Mouse (Mus musculus) urinary bladder, postnatal 10 days (tissue): Measurements from ENCODE around the gene Eif5b.
"Not testable (repeated sequence)": the region's sequence is repeated elsewhere in the genome, so short reads cannot be mapped to it uniquely, and the experiment has no call there.

ENCODE experiments used
- DNase-seq: peaks from one replicate; pipeline ENCODE4 v3.0.0; 2022; ENCODE audit warnings: low spot score

Eif5b gene

GRCm38 (mm10) chr1:38006741-38007140 lies 8.9 kb downstream of the Eif5b start:
- no peak for DNase-seq

- no peak for DNase-seq
These were observed 13.8 kb downstream of the Eif5b start for GRCm38 (mm10) chr1:38011647-38012046.

DNA sequence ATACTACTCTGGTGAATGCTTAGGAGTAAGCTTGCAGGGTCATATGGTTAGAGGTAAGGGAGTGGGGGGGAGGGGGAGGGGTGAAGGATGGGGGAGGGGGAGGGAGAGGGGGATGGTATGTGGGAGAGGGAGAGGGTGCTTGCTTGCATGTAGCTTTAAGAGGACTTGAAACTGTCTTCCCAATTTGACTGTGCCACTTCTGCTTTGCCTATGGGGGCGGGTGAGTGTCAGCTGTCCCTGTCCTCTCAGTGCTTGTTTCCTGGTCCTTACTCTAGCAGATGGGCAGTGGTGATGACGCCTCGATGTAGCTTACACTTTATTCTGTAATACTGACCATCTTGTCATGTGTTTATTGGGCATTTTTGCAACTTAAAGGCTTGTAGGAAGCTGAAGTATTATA lies 14.3 kb downstream of the Eif5b start:
- DNase-seq, result no peak

- DNase-seq, result no peak
These were observed 14.7 kb downstream of the Eif5b start for GRCm38 (mm10) chr1:38012509-38012908.

DNA sequence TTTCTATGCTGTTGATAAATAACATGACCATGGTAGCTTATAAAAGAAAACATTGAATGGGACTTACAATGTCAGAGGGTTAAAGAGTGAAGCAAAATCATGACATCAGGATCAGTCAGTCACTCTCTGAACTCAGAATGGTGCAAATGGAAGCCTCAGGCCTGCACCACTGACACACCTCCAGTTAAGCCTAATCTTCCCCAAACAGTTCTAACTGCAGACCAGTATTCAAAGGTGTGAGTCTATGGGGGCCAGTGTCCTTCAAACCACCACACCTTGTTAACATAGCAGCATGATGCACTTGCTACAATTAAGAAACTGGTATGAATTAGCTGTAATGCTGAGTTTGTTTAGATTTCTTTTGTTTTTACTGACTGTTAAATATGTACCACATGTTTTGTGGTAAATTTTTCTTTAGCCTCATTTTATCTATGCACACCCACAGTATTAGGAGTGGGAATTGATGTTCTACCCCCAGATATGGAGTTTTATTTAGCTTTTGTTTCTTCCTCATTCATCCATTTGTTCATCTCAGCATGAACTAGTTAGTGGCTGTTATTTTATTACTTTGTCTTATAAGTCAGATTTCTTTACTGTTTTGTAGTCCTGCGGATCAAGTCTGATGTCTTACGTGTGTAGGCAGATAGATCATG lies 16.9 kb downstream of the Eif5b start:
- DNase-seq, result no peak

GRCm38 (mm10) chr1:38027301-38027700 lies 29.5 kb downstream of the Eif5b start:
- DNase-seq, result no peak

- no peak for DNase-seq
These were observed 33.6 kb downstream of the Eif5b start for GRCm38 (mm10) chr1:38031391-38031790.

GRCm38 (mm10) chr1:38035521-38035920 lies 37.7 kb downstream of the Eif5b start:
- DNase-seq, result no peak

GRCm38 (mm10) chr1:38037375-38037774 lies 39.6 kb downstream of the Eif5b start:
- no peak for DNase-seq

DNA sequence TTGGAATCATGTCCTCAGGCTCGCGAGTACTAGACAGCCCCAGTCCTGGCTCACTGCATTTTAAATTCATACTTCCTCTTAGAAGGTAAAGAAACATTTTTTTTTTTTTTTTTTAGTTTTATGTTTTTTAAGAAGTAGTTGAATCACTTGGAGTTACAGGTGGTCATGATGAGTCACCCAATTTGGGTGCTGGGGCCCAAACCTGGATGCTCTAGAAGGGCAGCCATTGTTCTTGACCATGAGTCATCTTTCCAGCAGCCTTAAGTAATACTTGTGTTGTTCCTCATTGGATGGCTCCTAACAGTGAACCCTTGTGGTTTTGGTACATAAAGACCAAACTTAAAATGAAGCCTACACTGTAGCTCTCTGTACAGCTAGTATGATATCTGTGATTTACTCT lies 41.1 kb downstream of the Eif5b start:
- DNase-seq, result no peak

GRCm38 (mm10) chr1:38048121-38048520 lies 50.3 kb downstream of the Eif5b start:
- DNase-seq, result no peak

GRCm38 (mm10) chr1:38049562-38049961 lies 51.8 kb downstream of the Eif5b start:
- DNase-seq, result no peak

DNA sequence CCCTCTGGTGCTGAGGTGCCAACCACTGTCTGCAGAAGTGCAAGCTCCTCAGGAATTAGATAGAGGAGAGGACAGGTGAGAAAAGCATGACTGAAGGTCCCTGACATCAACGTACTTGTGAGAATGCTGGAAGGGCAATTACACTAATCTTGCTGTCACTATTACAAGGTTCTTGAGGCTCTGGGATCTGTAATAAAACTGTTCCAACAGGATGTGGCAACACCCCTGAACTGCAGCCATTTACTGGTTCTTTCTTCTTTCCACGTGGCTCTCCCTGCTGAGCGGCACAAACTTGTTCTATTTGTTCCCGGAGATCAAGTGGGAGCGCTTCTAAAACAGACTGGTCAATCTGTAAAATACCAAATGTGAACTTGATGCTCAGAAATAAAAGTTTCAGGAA lies 57.4 kb downstream of the Eif5b start:
- no peak for DNase-seq

DNA sequence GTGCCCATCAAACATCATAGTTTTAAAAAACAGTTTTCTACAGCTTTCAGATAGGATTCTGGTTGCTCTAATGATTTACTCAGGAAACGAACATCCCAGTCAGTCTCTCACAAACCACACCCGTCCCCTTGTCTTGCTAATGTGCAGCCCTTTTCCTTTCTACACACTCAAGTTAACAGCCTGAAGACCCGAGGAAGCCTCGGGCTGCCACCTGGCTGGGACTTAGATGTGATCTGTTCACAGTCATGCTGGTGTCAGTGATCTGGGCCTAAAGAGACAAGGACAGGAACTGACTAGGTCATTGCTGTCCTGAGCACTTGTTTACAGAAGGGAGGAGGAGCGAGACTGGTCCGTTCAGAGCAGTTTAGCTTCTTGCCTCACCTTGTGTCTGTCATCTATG lies 60.6 kb downstream of the Eif5b start:
- no peak for DNase-seq

DNA sequence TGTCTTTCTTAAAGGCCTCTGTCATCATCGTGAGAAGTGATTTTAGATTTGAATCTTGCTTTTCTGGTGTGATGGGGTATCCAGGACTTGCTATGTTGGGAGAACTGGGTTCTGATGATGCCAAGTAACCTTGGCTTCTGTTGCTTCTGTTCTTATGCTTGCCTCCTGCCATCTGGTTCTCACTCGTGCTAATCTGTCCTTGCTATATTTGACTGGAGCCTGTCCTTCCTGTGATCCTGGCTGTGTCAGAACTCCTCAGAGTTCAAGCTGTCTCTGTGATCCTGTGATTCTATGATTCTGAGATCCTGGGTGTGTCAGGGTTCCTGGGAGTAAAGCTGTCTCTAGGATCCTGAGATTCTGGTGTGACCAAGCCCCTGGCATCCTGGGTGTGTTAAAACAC lies 64.3 kb downstream of the Eif5b start:
- DNase-seq, result not testable (repeated sequence)

DNA sequence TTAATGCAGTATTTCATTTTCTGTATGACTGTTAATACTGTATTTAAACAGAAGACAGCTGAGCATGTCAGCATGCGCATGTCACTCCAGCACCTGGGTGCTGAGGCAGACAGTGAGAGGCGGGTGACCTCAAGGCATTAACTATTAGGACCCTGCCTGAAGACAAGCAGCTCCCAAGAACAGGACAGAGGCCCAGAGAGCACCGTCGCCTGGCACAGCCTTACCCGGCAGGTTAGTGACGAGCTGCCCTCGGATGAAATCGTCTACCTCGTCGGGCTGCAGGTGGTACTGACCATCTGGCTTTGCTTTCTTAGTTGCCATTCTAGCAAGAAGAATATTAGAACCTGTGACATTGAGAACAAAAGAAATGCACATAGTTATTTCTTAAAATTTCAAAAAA lies 69.5 kb downstream of the Eif5b start:
- DNase-seq, result no peak

DNA sequence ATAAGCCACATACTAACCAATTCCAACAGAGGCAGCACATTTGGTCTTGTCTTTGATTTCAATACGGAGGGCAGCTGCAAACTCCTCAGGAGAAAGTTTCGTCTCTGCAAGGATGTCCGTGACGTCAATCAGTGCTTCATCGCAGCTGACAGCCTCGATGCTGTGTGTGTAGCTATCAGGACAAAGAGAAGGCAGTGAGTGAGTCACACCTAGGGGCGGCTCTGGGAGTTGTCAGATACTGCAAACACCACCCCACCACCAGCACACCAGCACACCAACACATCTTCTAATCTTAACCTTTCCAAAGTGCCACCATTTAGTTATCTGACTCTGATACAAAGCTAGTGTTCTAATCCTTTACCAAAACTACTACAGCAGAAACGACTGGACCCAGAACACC lies 73.5 kb downstream of the Eif5b start:
- DNase-seq, result no peak

- no peak for DNase-seq
These were observed 83.5 kb downstream of the Eif5b start for GRCm38 (mm10) chr1:38081316-38081715.

- DNase-seq, result no peak
These were observed 105.4 kb downstream of the Eif5b start for GRCm38 (mm10) chr1:38103214-38103613.

GRCm38 (mm10) chr1:38103813-38104212 lies 106.0 kb downstream of the Eif5b start:
- DNase-seq, result no peak
